Mouse (Mus musculus): ENCODE data around the gene Podxl2. TPM values are rescaled to one million over a fixed set of nuclear protein-coding genes. Genes with fewer than 3 reads are reported as not detected.

The Podxl2 gene
- total RNA-seq, 2 experiments from 2014 or later = 16.5 to 16.8 TPM

GRCm38 (mm10) chr6:88850034-88850433 lies 24.8 kb downstream of the Podxl2 start:
- DNase-seq (ENCODE audit: low spot score) = no peak
- intact Hi-C loops (cut with DNase I) = no loop called here

GRCm38 (mm10) chr6:88849270-88849669 lies 25.6 kb downstream of the Podxl2 start:
- intact Hi-C loops (cut with DNase I) = no loop called here
- no peak for DNase-seq (ENCODE audit: low spot score)

- DNase-seq (ENCODE audit: low spot score) = no peak
- intact Hi-C loops (cut with DNase I) = no loop called here
Measured at GRCm38 (mm10) chr6:88847571-88847970, 27.3 kb downstream of the Podxl2 start.

- DNase-seq (ENCODE audit: low spot score) = no peak
- intact Hi-C loops (cut with DNase I) = no loop called here
Measured at GRCm38 (mm10) chr6:88844901-88845565, 29.8 kb downstream of the Podxl2 start.

GRCm38 (mm10) chr6:88843781-88844725 lies 30.8 kb downstream of the Podxl2 start:
- intact Hi-C loops (cut with DNase I) = no loop called here
- DNase-seq (ENCODE audit: low spot score) = no peak

- intact Hi-C loops (cut with DNase I) = no loop called here
- DNase-seq (ENCODE audit: low spot score) = no peak
Measured at GRCm38 (mm10) chr6:88843241-88843640, 31.6 kb downstream of the Podxl2 start.

GRCm38 (mm10) chr6:88842731-88843151 lies 32.1 kb downstream of the Podxl2 start:
- intact Hi-C loops (cut with DNase I) = no loop called here
- no peak for DNase-seq (ENCODE audit: low spot score)

- DNase-seq (ENCODE audit: low spot score) = peak; percentile 99
- intact Hi-C loops (cut with DNase I) = no loop called here
Measured at GRCm38 (mm10) chr6:88841781-88842689, 32.8 kb downstream of the Podxl2 start, which contains the start of gene Abtb1. Gene Abtb1, minus strand, starts transcription at chr6:88841984.

- DNase-seq (ENCODE audit: low spot score) = no peak
- intact Hi-C loops (cut with DNase I) = no loop called here
Measured at GRCm38 (mm10) chr6:88841514-88841780, 33.4 kb downstream of the Podxl2 start.

GRCm38 (mm10) chr6:88840791-88841513 lies 33.9 kb downstream of the Podxl2 start:
- no peak for DNase-seq (ENCODE audit: low spot score)
- intact Hi-C loops (cut with DNase I) = no loop called here

- intact Hi-C loops (cut with DNase I) = no loop called here
- DNase-seq (ENCODE audit: low spot score) = no peak
Measured at GRCm38 (mm10) chr6:88840211-88840610, 34.6 kb downstream of the Podxl2 start.

GRCm38 (mm10) chr6:88839135-88839970 lies 35.5 kb downstream of the Podxl2 start:
- intact Hi-C loops (cut with DNase I) = no loop called here
- no peak for DNase-seq (ENCODE audit: low spot score)

- DNase-seq (ENCODE audit: low spot score) = no peak
- intact Hi-C loops (cut with DNase I) = no loop called here
Measured at GRCm38 (mm10) chr6:88838613-88839012, 36.2 kb downstream of the Podxl2 start.

GRCm38 (mm10) chr6:88837999-88838398 lies 36.8 kb downstream of the Podxl2 start:
- DNase-seq (ENCODE audit: low spot score) = no peak

GRCm38 (mm10) chr6:88836178-88836819 lies 38.5 kb downstream of the Podxl2 start:
- intact Hi-C loops (cut with DNase I) = no loop called here
- no peak for DNase-seq (ENCODE audit: low spot score)

More at GRCm38 (mm10) chr6:88837999-88838398, 36.8 kb downstream of the Podxl2 start:
- intact Hi-C loops (cut with DNase I) = no loop called here

- intact Hi-C loops (cut with DNase I) = no loop called here
Measured at GRCm38 (mm10) chr6:88835047-88835446, 39.8 kb downstream of the Podxl2 start.

GRCm38 (mm10) chr6:88833340-88834140 lies 41.3 kb downstream of the Podxl2 start:
- intact Hi-C loops (cut with DNase I) = loop anchor here (5.0 kb wide), 1 partner anchor 271 kb away; no protein-coding TSS in a partner anchor
- DNase-seq (ENCODE audit: low spot score) = no peak

More at GRCm38 (mm10) chr6:88835047-88835446, 39.8 kb downstream of the Podxl2 start:
- no peak for DNase-seq (ENCODE audit: low spot score)

Data from heart, postnatal 25 days (tissue).